Mouse (Mus musculus): Measurements from ENCODE around the gene Zfp992. TPM values are rescaled to one million over a fixed set of nuclear protein-coding genes. Genes with fewer than 3 reads are reported as not detected.

Zfp992 gene
- total and polyA plus RNA-seq, 3 experiments = 1.7 to 2.3 TPM; not detected in 1

GRCm38 (mm10) chr4:146454896-146455295, 6.1 kb downstream of the Zfp992 start:
- no peaks in the 10 kb centered on the region for H3K79me2 ChIP-seq (ENCODE audit: control insufficient read depth, insufficient read depth, low read length, poor library complexity)
- no peaks in the 10 kb centered on the region for H3K27me3 ChIP-seq (ENCODE audit: control insufficient read depth in 1 of 2, insufficient read depth in 2 of 2, low read length in 2 of 2)
- H3K27ac ChIP-seq (ENCODE audit: control insufficient read depth, low read depth, low read length) = no peak overlapping the region
- DNase-seq (ENCODE audit: low read depth, low spot score) = no peak
- H3K9me3 ChIP-seq (replicated peaks; ENCODE audit: insufficient read depth, low read length) = no peaks in the 10 kb centered on the region
- no peak overlapping the region for H3K4me3 ChIP-seq (ENCODE audit: control insufficient read depth in 1 of 2, insufficient read depth in 1 of 2, low read depth in 2 of 2, low read length in 2 of 2)
- TF ChIP-seq JUND (IDR thresholded peaks at IDR 0.05; ENCODE audit: low read depth, low read length) (no peak), ZC3H11A (IDR thresholded peaks at IDR 0.05; ENCODE audit: low read depth, low read length) (no peak), GABPA (IDR thresholded peaks at IDR 0.05; ENCODE audit: low read depth, low read length) (no peak), CHD1 (IDR thresholded peaks at IDR 0.05; ENCODE audit: low read depth, low read length) (no peak), MAFK (IDR thresholded peaks at IDR 0.05; ENCODE audit: borderline replicate concordance, low read depth, low read length) (no peak), E2F4 (IDR thresholded peaks at IDR 0.05; ENCODE audit: borderline replicate concordance, low read depth, low read length) (no peak)
- no peak overlapping the region for H3K9ac ChIP-seq (ENCODE audit: control insufficient read depth, low read depth, low read length, poor library complexity, severe bottlenecking)
- H3K4me1 ChIP-seq (ENCODE audit: control insufficient read depth in 1 of 2, insufficient read depth in 2 of 2, low read length in 2 of 2) = no peaks in the 10 kb centered on the region
- H3K36me3 ChIP-seq (ENCODE audit: control insufficient read depth in 1 of 2, insufficient read depth in 2 of 2, low read length in 2 of 2) = no peaks in the 10 kb centered on the region; a peak in 1 of 4 replicates

DNA sequence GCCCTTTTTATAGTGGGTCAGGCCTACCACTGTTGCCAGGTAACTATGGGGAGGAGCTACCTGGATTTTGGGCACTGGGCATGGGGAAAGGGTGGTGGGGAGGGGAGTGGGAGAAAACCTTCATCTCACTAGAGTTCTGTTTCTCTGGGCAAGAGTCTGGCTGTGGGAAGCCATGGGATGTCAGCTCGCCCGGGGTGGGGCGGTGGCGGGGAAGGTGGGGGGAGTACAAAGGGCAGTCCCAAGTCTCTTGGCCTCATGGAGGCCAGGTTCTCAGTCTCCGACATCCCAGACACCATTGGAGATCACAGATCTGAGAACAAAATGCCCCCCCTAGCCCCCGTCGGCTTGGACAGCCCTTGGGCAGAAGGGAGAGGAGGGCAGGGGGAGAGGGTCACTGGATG, 6.5 kb downstream of the Zfp992 start:
- H3K27ac ChIP-seq (ENCODE audit: control insufficient read depth, low read depth, low read length) = no peak overlapping the region
- no peak overlapping the region for H3K4me3 ChIP-seq (ENCODE audit: control insufficient read depth in 1 of 2, insufficient read depth in 1 of 2, low read depth in 2 of 2, low read length in 2 of 2)
- H3K36me3 ChIP-seq (ENCODE audit: control insufficient read depth in 1 of 2, insufficient read depth in 2 of 2, low read length in 2 of 2) = no peaks in the 10 kb centered on the region; a peak in 1 of 4 replicates
- H3K9me3 ChIP-seq (replicated peaks; ENCODE audit: insufficient read depth, low read length) = no peaks in the 10 kb centered on the region
- no peak overlapping the region for H3K9ac ChIP-seq (ENCODE audit: control insufficient read depth, low read depth, low read length, poor library complexity, severe bottlenecking)
- H3K27me3 ChIP-seq (ENCODE audit: control insufficient read depth in 1 of 2, insufficient read depth in 2 of 2, low read length in 2 of 2) = no peaks in the 10 kb centered on the region
- TF ChIP-seq RAD21 (IDR thresholded peaks at IDR 0.05; ENCODE audit: low read depth, low read length) = no peak
- TF ChIP-seq POLR2AphosphoS5 (IDR thresholded peaks at IDR 0.05; ENCODE audit: borderline replicate concordance, low read depth, low read length) = no peak
- TF ChIP-seq UBTF (IDR thresholded peaks at IDR 0.05; ENCODE audit: borderline replicate concordance, insufficient read depth, low read depth, low read length) = no peak
- TF ChIP-seq EP300 (IDR thresholded peaks at IDR 0.05; ENCODE audit: low read depth in 1 of 2, low read length in 2 of 2) = no peak
- no peak for TF ChIP-seq GABPA (IDR thresholded peaks at IDR 0.05; ENCODE audit: low read depth, low read length)
- TF ChIP-seq MAZ (IDR thresholded peaks at IDR 0.05; ENCODE audit: low read depth, low read length) = no peak
- no peak for TF ChIP-seq RCOR1 (IDR thresholded peaks at IDR 0.05; ENCODE audit: low read depth, low read length)
- TF ChIP-seq POLR2A (IDR thresholded peaks at IDR 0.05; ENCODE audit: control insufficient read depth in 1 of 2, insufficient read depth in 1 of 2, low read depth in 1 of 2, low read length in 2 of 2, poor library complexity in 1 of 2) = no peak
- TF ChIP-seq CHD2 (IDR thresholded peaks at IDR 0.05; ENCODE audit: low read length) = no peak
- no peaks in the 10 kb centered on the region for H3K4me1 ChIP-seq (ENCODE audit: control insufficient read depth in 1 of 2, insufficient read depth in 2 of 2, low read length in 2 of 2)
- no peak for DNase-seq (ENCODE audit: low read depth, low spot score)
- no peaks in the 10 kb centered on the region for H3K79me2 ChIP-seq (ENCODE audit: control insufficient read depth, insufficient read depth, low read length, poor library complexity)

DNA sequence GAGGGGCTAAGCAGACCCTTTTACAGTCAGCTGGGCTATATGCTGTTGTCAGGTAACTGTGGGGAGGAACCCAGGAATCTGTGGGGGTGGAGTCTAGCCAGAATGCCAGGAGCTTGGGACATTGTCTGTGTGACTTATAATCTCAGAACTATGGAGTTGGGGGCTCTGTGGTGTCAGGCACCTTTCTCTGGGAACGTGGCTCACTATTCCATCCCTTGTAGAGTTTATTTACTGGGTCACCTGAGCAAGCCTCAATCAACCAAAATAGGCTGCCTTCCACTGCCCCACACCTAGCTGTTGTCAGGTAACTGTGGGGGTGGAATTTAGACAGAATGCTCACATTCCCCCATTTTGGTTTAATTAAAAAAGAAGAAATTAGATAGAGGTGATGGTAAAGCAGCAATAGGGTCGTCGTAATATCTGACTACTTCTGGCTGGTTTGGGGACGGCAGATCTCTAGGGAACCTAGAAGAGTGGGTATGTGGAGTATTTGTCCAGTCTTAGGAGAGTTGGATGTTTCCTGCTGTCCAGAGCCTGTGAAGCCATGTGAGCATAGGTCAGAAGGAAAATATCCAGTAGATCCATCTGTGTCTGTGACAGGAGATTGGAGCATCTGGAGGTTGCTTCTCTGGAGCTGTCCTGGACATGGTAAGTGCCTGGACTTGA, 7.4 kb downstream of the Zfp992 start:
- Histone ChIP-seq H3K27me3 (ENCODE audit: control insufficient read depth in 1 of 2, insufficient read depth in 2 of 2, low read length in 2 of 2) (no peaks in the 10 kb centered on the region), H3K4me1 (ENCODE audit: control insufficient read depth in 1 of 2, insufficient read depth in 2 of 2, low read length in 2 of 2) (no peaks in the 10 kb centered on the region), H3K36me3 (ENCODE audit: control insufficient read depth in 1 of 2, insufficient read depth in 2 of 2, low read length in 2 of 2) (no peaks in the 10 kb centered on the region; a peak in 1 of 4 replicates), H3K4me3 (ENCODE audit: control insufficient read depth in 1 of 2, insufficient read depth in 1 of 2, low read depth in 2 of 2, low read length in 2 of 2) (no peak overlapping the region), H3K9ac (ENCODE audit: control insufficient read depth, low read depth, low read length, poor library complexity, severe bottlenecking) (no peak overlapping the region), H3K79me2 (ENCODE audit: control insufficient read depth, insufficient read depth, low read length, poor library complexity) (no peaks in the 10 kb centered on the region), H3K9me3 (replicated peaks; ENCODE audit: insufficient read depth, low read length) (no peaks in the 10 kb centered on the region), H3K27ac (ENCODE audit: control insufficient read depth, low read depth, low read length) (no peak overlapping the region)
- no peak for DNase-seq (ENCODE audit: low read depth, low spot score)
- TF ChIP-seq NRF1 (IDR thresholded peaks at IDR 0.05; ENCODE audit: insufficient read depth, low read depth, low read length, poor library complexity, severe bottlenecking) (no peak), USF1 (IDR thresholded peaks at IDR 0.05; ENCODE audit: low read depth, low read length) (no peak), MXI1 (IDR thresholded peaks at IDR 0.05; ENCODE audit: low read depth, low read length) (no peak), ZMIZ1 (IDR thresholded peaks at IDR 0.05; ENCODE audit: low read depth, low read length) (no peak), MAX (IDR thresholded peaks at IDR 0.05; ENCODE audit: low read length) (no peak), JUND (IDR thresholded peaks at IDR 0.05; ENCODE audit: low read depth, low read length) (no peak), HCFC1 (IDR thresholded peaks at IDR 0.05; ENCODE audit: low read depth, low read length) (no peak), TAL1 (IDR thresholded peaks at IDR 0.05; ENCODE audit: low read length) (no peak), POLR2A (IDR thresholded peaks at IDR 0.05; ENCODE audit: control insufficient read depth in 1 of 2, insufficient read depth in 1 of 2, low read depth in 1 of 2, low read length in 2 of 2, poor library complexity in 1 of 2) (no peak), ZC3H11A (IDR thresholded peaks at IDR 0.05; ENCODE audit: low read depth, low read length) (no peak), TCF12 (IDR thresholded peaks at IDR 0.05; ENCODE audit: low read depth, low read length) (no peak), CTCF (IDR thresholded peaks at IDR 0.05 in 2 of 3, conservative IDR thresholded peaks at IDR 0.05 in 1 of 3; ENCODE audit: control insufficient read depth in 1 of 3, insufficient read depth in 1 of 3, low read depth in 2 of 3, low read length in 3 of 3, poor library complexity in 1 of 3, severe bottlenecking in 1 of 3) (no peak)
